Mouse (Mus musculus) lung, postnatal 14 days (tissue): Measurements from ENCODE around the gene Iqsec2.

Experiments
- DNase-seq: peaks from one replicate; pipeline ENCODE4 v3.0.0; 2021

Iqsec2 gene

DNA sequence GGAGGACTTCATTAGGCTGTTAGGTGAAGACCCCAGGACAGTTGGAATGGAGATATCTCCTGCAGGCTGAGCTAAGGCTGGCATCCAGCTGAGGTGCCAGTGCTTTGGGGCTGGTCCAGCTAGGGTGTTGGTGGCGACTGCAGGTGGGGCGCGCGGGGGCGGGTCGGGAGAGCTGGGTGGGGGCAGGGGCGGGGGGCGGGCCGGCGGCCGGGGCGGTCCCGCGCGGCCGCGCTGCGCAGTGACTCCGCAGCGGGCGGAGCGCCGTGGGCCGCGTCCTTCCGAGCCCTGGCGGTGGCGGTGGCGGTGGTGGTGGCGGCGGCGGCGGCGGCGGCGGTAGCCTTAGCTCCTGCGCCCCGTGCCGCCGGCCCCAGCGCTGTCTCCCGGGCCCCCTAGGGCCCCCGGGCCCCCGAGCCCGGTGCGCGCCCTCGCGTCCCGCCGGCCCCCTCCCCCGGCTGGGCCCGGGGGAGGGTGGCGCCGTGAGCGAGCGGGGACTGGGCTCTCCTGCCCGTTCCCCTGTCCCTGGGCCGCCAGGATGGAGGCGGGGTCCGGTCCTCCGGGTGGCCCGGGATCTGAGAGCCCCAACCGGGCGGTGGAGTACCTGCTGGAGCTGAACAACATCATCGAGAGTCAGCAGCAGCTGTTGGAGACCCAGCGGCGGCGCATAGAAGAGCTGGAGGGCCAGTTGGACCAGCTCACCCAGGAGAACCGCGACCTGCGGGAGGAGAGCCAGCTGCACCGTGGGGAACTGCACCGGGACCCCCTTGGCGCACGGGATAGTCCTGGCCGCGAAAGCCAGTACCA, at the start of gene Iqsec2:
Gene Iqsec2 (plus strand): TSS at position 328 of the 801 bp plus-strand sequence.
- peak; percentile 24 for DNase-seq

GRCm38 (mm10) chrX:152097572-152097971, 46.5 kb upstream of the Iqsec2 start:
- DNase-seq, result no peak

DNA sequence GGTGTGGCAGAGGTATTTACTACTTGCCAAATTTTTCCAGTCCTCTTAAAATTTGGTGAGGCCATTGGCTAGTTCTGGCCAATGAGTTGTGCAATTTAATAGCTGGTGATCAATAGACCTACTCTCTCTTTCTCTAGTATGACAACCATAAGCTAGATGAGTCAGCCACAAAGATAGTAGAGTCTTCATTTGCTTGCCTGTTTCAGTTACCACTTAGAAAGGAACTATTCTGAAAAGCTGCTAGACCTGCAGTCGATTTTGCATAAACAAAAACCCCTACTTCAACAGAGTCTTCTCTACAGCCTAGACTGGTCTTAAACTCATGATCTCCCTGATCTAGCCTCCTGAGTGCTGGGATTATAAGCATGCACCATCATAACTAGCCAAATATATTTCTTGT, 22.4 kb upstream of the Iqsec2 start:
- no peak for DNase-seq

GRCm38 (mm10) chrX:152130777-152131176, 13.3 kb upstream of the Iqsec2 start:
- no peak for DNase-seq

- DNase-seq, result no peak
Observed at GRCm38 (mm10) chrX:152132029-152132428, 12.0 kb upstream of the Iqsec2 start.

- no peak for DNase-seq
Observed at GRCm38 (mm10) chrX:152135195-152135594, 8.9 kb upstream of the Iqsec2 start.

DNA sequence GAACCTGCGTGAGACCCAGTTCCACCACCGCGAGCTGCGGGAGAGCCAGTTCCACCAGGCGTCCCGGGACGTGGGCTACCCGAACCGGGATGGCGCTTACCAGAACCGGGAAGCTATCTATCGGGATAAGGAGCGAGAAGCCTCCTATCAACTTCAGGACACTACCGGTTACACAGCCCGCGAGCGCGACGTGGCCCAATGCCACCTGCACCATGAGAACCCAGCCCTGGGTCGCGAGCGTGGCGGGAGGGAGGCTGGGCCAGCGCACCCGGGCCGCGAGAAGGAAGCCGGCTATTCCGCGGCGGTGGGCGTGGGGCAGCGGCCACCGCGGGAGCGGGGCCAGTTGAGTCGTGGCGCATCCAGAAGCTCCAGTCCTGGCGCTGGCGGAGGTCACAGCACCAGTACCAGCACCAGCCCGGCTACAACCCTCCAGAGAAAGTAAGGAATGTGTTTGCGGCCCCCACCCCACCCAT, 710 bp downstream of the Iqsec2 start:
- DNase-seq, result peak; percentile 15

GRCm38 (mm10) chrX:152146150-152146549, 2.1 kb downstream of the Iqsec2 start:
- DNase-seq, result no peak

DNA sequence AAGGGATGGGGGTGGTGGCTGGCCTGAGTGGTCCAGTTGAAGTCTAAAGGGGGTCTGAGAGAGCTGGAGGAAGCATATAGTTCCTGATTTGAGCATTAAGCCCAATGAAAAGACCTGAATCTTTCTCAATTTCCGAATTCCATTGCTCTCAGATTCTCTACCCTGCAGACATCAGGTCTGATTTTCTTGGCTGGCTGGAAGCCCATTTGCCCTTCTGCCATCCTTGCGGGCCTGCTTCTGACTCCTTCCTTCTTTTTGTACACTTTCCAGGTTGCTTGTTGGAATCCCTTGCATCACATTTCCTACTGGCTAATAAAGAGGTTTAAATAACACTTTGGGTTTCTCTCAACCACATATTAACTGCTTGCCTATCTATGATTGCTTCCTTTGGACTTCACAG, 2.6 kb downstream of the Iqsec2 start:
- DNase-seq, result no peak

DNA sequence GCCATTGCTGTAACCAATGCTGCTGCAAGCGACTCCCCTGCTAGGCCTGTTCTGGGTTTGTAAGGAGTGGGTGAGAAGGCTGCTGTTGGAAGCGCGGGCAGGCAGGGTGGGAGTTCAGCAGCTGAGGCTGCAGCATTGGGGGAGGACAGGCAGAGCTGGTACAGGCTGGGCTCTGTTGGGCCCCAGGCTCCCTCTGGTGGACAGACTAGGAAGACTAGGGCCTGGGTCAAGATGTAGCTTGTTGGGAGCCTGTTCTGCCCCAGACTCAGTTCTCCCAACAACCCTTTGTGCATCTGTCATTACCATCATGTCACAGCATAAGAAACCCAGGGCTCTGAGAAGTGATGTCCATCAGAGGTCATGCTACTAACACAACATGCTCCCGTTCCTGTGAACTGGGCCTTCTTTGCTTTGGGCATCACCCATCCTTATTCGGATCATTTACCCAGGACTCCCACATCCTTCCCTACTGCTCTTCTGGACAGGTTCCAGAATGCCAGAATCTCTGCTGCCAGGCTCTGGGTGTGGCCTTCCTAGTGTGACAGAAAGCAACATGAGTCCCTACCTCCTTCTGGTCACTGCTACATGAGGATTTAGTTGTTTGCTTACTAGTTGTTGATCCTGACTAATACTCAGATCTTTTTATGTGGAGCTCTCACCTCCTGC, 3.5 kb downstream of the Iqsec2 start:
- DNase-seq, result peak; percentile 65

DNA sequence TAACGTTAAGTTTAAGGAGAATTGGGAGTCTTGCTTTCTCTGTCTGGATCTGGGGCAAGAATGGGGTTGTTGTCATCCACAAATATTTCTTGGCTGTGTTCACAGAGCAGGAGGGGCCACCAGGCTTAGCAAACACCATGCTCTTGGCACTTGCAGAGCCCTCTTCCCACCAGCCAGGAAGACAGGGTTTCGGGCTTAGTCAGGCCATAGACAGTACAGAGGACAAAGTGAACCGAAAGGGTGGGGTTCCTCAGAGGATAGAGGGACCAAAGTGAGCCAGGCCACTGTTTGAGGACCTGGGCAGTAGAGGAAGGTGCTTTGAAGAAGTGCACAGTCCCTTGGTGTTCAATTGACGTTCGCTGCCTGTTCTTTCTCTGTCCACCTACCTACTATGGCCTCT, 4.6 kb downstream of the Iqsec2 start:
- DNase-seq, result no peak

DNA sequence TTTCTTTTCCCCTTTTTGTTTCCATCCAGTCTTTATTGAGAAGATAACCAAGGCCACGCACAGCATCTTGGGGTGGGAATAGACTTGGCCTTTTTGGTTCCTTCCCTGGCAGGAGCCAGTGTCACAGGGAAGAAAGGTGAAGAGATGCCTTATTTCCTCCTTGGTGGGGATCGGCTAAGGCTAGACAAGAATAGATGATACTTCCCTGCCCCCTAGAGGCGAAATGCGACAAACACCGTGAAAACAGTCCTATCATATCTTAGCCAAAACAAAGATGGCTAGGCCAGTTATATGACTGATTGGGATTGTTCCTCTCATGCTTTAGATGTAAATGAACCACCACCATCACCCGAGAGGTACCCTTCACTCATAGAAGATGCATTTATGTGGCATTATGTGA, 7.6 kb downstream of the Iqsec2 start:
- DNase-seq, result peak; percentile 66

GRCm38 (mm10) chrX:152158294-152158693, 14.2 kb downstream of the Iqsec2 start:
- DNase-seq, result no peak

DNA sequence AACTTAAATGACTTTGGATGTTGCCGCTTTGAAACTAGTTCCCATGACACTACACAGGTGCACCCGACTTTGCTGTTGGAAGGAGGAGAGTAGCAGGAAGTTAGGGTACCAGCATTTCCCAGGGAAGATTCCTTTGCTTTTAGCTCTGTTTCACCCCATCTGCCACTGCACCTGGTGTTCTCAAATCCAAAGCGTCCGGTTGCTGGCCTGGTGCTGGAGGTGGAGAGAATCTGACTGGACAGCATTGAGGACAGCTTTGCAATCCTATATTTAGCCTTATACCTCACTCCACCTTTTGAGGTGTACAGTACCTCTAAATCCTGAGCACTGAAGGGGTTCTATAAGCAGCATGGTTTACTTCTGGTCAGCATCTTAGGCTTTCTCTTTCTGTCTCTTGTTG, 17.3 kb downstream of the Iqsec2 start:
- DNase-seq, result no peak

- no peak for DNase-seq
Observed at GRCm38 (mm10) chrX:152164061-152164460, 20.0 kb downstream of the Iqsec2 start.

DNA sequence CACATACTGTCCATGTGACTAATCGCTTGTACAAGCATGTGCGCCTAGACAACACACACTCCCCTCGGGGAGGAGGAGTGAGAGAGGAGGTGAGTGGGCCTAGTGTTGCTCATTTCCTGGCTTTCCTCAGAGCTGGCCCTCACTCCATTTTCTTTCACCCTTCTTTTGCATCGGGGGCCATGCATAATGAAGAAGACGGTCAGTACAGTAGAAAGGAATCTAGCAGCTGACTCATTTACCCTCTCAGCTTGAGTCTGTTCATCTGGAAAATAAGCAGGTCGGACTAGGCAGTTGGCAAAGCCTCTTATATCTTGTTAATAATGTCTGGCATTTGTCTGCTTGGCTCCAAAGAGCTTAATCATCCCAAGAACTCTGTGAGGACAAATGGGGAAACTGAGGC, 22.1 kb downstream of the Iqsec2 start:
- DNase-seq, result no peak

DNA sequence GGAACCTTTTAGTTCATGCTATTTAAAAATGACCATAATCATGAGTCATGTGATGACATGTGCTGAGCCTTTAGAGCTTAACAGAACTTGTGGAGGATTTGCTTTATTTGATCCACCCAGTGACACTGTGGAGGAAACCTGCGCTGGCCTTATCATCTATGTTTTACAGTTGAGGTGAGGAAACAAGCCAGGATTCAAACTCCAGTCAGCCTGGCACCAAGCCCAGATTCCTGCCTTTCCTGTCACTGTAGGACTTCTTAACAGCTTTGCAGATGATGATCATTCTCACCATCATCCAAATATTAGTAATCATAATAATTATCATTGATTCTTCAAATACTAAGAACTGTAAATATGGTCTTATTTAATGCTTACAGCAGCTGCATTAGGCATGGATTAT, 24.5 kb downstream of the Iqsec2 start:
- peak; percentile 37 for DNase-seq

DNA sequence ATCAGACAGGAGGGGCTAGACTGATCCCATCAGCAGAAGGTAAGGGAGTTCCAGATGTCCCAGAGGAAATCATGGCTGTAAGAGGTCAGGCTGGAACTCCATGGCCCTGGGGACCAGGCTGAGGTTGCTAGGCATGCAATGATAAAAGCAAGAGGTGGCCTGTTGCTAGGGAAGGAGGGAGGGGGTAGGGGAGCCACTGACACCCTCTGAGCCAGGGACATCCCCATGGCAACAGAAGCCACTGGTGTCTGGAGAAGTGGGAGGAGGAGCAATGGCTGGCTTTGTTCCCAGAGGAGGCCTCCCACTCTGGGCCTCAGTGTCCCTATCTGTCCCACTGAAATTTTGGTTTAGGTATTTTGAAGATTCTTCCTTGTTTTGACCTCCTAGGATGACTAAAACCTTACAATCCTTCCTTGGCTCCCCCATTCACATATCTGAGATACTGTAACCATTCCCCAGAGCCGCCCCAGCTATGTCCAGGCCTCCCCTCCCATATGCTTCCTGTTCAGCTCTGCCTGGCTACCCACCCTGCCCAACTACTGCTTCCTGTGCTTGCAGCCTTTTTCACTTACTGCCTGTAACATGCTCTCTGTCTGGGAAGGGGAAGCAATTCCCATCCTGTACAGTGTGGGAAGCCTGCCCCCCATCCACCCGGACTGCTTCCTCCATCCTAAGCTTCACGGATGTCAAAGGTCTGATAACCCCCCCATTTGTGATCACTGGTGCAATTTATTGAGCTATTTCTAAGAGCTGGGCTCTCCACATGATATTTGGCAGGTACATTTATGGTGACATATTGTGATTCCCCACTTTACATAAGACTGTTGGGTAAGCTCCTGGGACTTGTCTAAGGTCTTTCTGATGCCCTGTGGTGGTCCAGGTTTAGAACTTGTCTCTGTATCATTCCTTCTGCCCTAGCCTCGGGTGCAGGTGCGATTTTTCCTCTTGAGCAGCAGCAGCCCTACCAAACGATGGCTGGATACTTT, 27.3 kb downstream of the Iqsec2 start:
- DNase-seq, result peak; percentile 12

DNA sequence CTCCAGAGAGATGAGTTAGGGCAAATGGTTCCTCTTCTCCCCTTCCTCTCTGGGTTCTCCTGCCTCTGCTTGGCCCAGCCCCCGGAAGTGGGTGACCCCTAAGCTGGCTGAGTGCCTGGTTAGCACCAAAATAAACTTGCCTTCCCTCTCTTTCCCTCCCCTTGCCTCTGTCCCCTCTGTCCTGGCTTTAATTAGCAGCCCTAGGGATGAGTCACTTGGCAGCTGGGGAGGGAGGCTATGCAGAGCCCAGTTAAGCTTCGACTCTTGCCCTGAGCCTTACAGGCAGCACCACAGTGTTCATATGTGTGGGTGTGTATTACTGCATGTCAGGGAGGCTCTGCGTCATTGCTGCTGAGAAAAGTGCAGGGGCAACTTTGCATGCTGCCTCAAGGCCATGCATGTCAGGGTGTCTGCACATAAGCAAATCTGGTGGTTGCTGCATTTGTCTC, 28.4 kb downstream of the Iqsec2 start:
- peak; percentile 60 for DNase-seq

- DNase-seq, result peak; percentile 52
Observed at GRCm38 (mm10) chrX:152175284-152175683, 31.2 kb downstream of the Iqsec2 start.

GRCm38 (mm10) chrX:152177897-152178296, 33.8 kb downstream of the Iqsec2 start:
- no peak for DNase-seq

DNA sequence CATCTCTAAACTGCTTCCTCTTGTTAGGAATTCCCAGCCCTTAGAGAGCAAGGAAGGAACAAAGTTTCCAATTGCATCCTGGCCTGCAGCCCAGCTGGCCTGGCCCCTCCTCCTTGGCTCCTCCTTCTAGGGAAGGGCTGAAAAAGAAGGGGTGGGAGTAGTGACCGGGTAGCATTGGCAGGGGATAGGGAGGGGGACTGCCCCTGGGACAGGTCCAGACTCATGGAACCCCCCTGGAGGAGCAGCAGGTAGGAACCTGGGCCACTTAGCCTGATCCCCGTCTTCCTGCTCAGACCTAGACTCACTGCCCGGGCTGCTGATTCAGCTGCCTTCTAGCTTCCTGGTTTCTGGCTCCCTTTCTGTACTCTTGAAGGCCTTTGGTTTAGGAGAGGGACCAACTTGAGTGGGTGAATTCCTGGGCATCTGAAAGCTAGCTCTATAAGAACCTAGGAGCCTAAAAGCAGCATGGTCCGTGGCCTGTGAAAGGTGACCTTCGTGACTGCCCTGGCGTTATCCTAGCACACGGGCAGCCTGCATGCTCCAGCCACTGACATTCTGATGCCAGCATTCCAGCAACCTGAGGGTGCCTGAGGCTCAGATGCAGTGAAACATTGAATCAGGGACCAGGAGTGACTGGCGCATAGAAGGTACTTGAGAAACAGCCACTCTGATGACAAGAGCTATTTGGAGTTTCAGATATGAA, 34.9 kb downstream of the Iqsec2 start:
- DNase-seq, result peak; percentile 72
